Mouse (Mus musculus): ENCODE results near the gene Fkbp5. TPM values are rescaled to one million over a fixed set of nuclear protein-coding genes. Genes with fewer than 3 reads are reported as not detected.

Fkbp5 gene
- total and polyA plus RNA-seq, 3 experiments: 14.4 to 31.4 (median 22.6) TPM

- no peaks in the 10 kb centered on the region for H3K79me2 ChIP-seq (replicated peaks; ENCODE audit: control insufficient read depth, extremely low read depth, insufficient read depth, poor library complexity, severe bottlenecking)
- TF ChIP-seq POLR2AphosphoS2 (IDR thresholded peaks at IDR 0.05; ENCODE audit: low read depth, low read length) (no peak), MEF2A (IDR thresholded peaks at IDR 0.05; ENCODE audit: borderline replicate concordance, low read depth, low read length) (no peak), MAZ (IDR thresholded peaks at IDR 0.05; ENCODE audit: low read depth, low read length) (peak; percentile 85), MAX (IDR thresholded peaks at IDR 0.05; ENCODE audit: low read length) (0 out of 2 replicates have a peak, but pooled peaks have one; percentile 9), TCF12 (IDR thresholded peaks at IDR 0.05; ENCODE audit: low read depth, low read length) (peak; percentile 15; the same call in 1 of the 2 replicates), SIN3A (IDR thresholded peaks at IDR 0.05; ENCODE audit: low read length) (0 out of 2 replicates have a peak, but pooled peaks have one; percentile 24)
- in situ Hi-C loops (cut with MboI; ENCODE audit: low pct_ligation_motif_present, low pct_unique_long_range_greater_than_20kb, low sequenced_read_pairs): loop anchor here (25.0 kb wide), 1 partner anchor 306 kb away; the partner anchor contains the start of gene Def6
- peaks cover 19 to 63% of the 10 kb centered on the region in 2 experiments for H3K4me1 ChIP-seq (ENCODE audit: control insufficient read depth in 1 of 2, insufficient read depth in 2 of 2)
- dilution Hi-C loops (cut with MboI; ENCODE audit: extremely low pct_ligation_motif_present, extremely low pct_unique_long_range_greater_than_20kb, low sequenced_read_pairs): no loop called here
- DNase-seq (ENCODE audit: extremely low read depth): peak; percentile 62
- H3K27ac ChIP-seq (ENCODE audit: insufficient read depth, low read depth): peak overlapping the region; percentile 34; the same call in 1 of the 2 replicates
- peak overlapping the region; percentile 39; the same call in 1 of the 2 replicates for H3K9ac ChIP-seq (ENCODE audit: insufficient read depth, low read depth)
- H3K27me3 ChIP-seq (replicated peaks): peaks cover 18% of the 10 kb centered on the region
- no peaks in the 10 kb centered on the region for H3K36me3 ChIP-seq (replicated peaks in 1 of 2; ENCODE audit: control insufficient read depth in 1 of 2, insufficient read depth in 1 of 2, low read length in 1 of 2)
- peak overlapping the region; percentile 52 for H3K4me2 ChIP-seq (ENCODE audit: insufficient read depth, low read depth, poor library complexity, severe bottlenecking)
- H3K9me3 ChIP-seq (replicated peaks; ENCODE audit: low read length): peaks cover 3% of the 10 kb centered on the region
- peak overlapping the region; percentile 50 to 52 (median 52) for H3K4me3 ChIP-seq (replicated peaks in 1 of 3; ENCODE audit: low read depth in 2 of 3, low read length in 2 of 3, poor library complexity in 1 of 3)
Observed at GRCm38 (mm10) chr17:28518615-28519071, 1.3 kb upstream of the Fkbp5 start.

GRCm38 (mm10) chr17:28517956-28518614 is 758 bp upstream of the Fkbp5 start:
- H3K27me3 ChIP-seq (replicated peaks): peaks cover 18% of the 10 kb centered on the region
- in situ Hi-C loops (cut with MboI; ENCODE audit: low pct_ligation_motif_present, low pct_unique_long_range_greater_than_20kb, low sequenced_read_pairs) (loop anchor here (25.0 kb wide), 1 partner anchor 306 kb away; the partner anchor contains the start of gene Def6), dilution Hi-C loops (cut with MboI; ENCODE audit: extremely low pct_ligation_motif_present, extremely low pct_unique_long_range_greater_than_20kb, low sequenced_read_pairs) (no loop called here)
- H3K36me3 ChIP-seq (replicated peaks in 1 of 2; ENCODE audit: control insufficient read depth in 1 of 2, insufficient read depth in 1 of 2, low read length in 1 of 2): no peaks in the 10 kb centered on the region
- H3K4me1 ChIP-seq (ENCODE audit: control insufficient read depth in 1 of 2, insufficient read depth in 2 of 2): peaks cover 19 to 66% of the 10 kb centered on the region in 2 experiments
- no peaks in the 10 kb centered on the region for H3K79me2 ChIP-seq (replicated peaks; ENCODE audit: control insufficient read depth, extremely low read depth, insufficient read depth, poor library complexity, severe bottlenecking)
- peaks cover 3% of the 10 kb centered on the region for H3K9me3 ChIP-seq (replicated peaks; ENCODE audit: low read length)
- TF ChIP-seq TCF12 (IDR thresholded peaks at IDR 0.05; ENCODE audit: low read depth, low read length) (no peak; the same call in 1 of the 2 replicates), JUND (conservative IDR thresholded peaks at IDR 0.05; ENCODE audit: low read depth, low read length) (no peak), MXI1 (IDR thresholded peaks at IDR 0.05; ENCODE audit: low read depth, low read length) (peak; percentile 72), TBP (conservative IDR thresholded peaks at IDR 0.05; ENCODE audit: low read depth, low read length) (0 out of 2 replicates have a peak, but pooled peaks have one; percentile 11), MAZ (IDR thresholded peaks at IDR 0.05; ENCODE audit: low read depth, low read length) (no peak), MAX (IDR thresholded peaks at IDR 0.05; ENCODE audit: low read length) (0 out of 2 replicates have a peak, but pooled peaks have one; percentile 20), SMC3 (IDR thresholded peaks at IDR 0.05; ENCODE audit: low read depth, low read length) (no peak), IRF4 (IDR thresholded peaks at IDR 0.05; ENCODE audit: low read depth, low read length) (no peak), CHD1 (IDR thresholded peaks at IDR 0.05; ENCODE audit: low read depth, low read length) (no peak), MYC (IDR thresholded peaks at IDR 0.05; ENCODE audit: low read depth, low read length) (0 out of 2 replicates have a peak, but pooled peaks have one; percentile 20)
- peak overlapping the region; percentile 52 for H3K4me2 ChIP-seq (ENCODE audit: insufficient read depth, low read depth, poor library complexity, severe bottlenecking)
- H3K27ac ChIP-seq (ENCODE audit: insufficient read depth, low read depth): peak overlapping the region; percentile 34; the same call in 1 of the 2 replicates
- DNase-seq (ENCODE audit: extremely low read depth): no peak
- peak overlapping the region; percentile 39 for H3K9ac ChIP-seq (ENCODE audit: insufficient read depth, low read depth)
- H3K4me3 ChIP-seq (replicated peaks in 1 of 3; ENCODE audit: low read depth in 2 of 3, low read length in 2 of 3, poor library complexity in 1 of 3): peak overlapping the region; percentile 50 to 52 (median 52)
